Mouse (Mus musculus) lung, adult 2 months (tissue): ENCODE data around the gene Pdcd1. TPM values are rescaled to one million over a fixed set of nuclear protein-coding genes. Genes with fewer than 3 reads are reported as not detected.
"Not testable (repeated sequence)": the region's sequence is repeated elsewhere in the genome, so short reads cannot be mapped to it uniquely, and the experiment has no call there.

Source experiments
- DNase-seq: peaks from one replicate; pipeline ENCODE4 v3.0.0; 2022
- H3K4me1 ChIP-seq: fragments of 200-500 bp; 2 replicates; pipeline ENCODE4 v1.6.1; 2011; ENCODE audit warnings: low read length; ENCODE audit not compliant: control insufficient read depth, insufficient read depth
- H3K4me3 ChIP-seq: fragments of 200-500 bp; replicated peaks from 2 replicates; pipeline ENCODE3; 2011; ENCODE audit warnings: low read depth, mild to moderate bottlenecking, control low read depth, low read length; ENCODE audit errors: extremely low read depth
- CTCF ChIP-seq: fragments of 200-500 bp; IDR thresholded peaks from 2 replicates; pipeline ENCODE4 v1.5.1; 2011; ENCODE audit warnings: mild to moderate bottlenecking, low read length, control low read depth; ENCODE audit not compliant: insufficient read depth
- POLR2A ChIP-seq: fragments of 200-500 bp; IDR thresholded peaks from 2 replicates; pipeline ENCODE4 v1.6.1; 2011; ENCODE audit warnings: low read depth, mild to moderate bottlenecking, control low read depth, low read length, borderline replicate concordance; ENCODE audit errors: extremely low read depth
- WGBS: fragments of 180-500 bp; shearing (Covaris S2); methylation state at CpG from one replicate; pipeline ENCODE4 v1.1.7; 2018; 5-methylcytosine and 5-hydroxymethylcytosine counted together
- polyA plus RNA-seq: library from polyadenylated mRNA; depleted of rRNA; stranded (reverse); fragments of >200 nt; gene quantifications from 2 replicates; pipeline ENCODE4 v1.2.3, GENCODE M21; 2012

The Pdcd1 gene
- polyA plus RNA-seq, 1 experiment: 0.07 TPM

DNA sequence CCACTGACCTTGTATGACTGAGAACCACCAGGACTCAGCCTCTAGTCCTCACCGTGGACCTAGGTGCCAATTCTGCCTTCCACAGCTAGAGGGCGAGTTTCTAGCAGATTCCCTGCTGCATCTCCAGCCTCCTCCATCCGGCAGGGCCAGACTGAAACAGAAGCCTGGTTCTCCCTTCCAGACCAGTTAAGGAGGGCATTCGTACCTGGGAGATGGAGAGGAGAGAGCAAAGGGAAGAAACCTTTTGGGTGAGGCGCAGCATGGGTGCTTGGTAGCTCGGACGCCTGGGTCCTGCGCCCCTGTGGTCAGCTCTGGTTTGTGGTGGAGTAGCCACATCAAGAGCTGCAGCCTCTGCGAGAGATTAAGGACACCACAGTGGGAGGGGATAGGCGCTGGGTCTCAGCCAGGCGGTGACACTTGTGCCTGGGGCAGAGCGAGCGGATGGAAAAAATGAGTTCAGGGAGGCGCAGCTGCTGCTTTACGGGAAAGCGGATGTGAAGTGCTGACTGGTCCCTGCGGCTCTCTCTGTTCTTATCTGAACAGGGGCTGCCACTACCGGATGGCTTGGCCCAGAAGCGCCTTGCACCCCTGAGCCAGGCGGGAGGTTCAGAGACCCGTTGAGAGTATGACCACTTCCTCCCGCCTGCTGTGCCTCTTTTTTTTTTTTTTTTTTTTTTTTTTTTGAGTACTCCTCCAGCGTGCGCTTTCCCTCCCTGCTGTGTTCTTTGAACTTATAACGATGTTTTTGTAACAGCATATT, 17.2 kb downstream of the Pdcd1 start:
- TF ChIP-seq CTCF (peak; percentile 96), POLR2A (no peak)
- Histone ChIP-seq H3K4me1 (peaks cover 5% of the 10 kb centered on the region; the same call in 1 of the 2 replicates), H3K4me3 (peak overlapping the region; percentile 54)
- WGBS: 2% methylated on average over 25 of the region's 25 CpGs
- peak; percentile 69 for DNase-seq

GRCm38 (mm10) chr1:94033075-94033602, 19.2 kb downstream of the Pdcd1 start:
- Histone ChIP-seq H3K4me1 (peaks cover 5% of the 10 kb centered on the region; the same call in 1 of the 2 replicates), H3K4me3 (no peak overlapping the region)
- WGBS: 94% methylated on average over 2 of the region's 2 CpGs
- no peak for DNase-seq
- TF ChIP-seq CTCF (no peak), POLR2A (no peak)

DNA sequence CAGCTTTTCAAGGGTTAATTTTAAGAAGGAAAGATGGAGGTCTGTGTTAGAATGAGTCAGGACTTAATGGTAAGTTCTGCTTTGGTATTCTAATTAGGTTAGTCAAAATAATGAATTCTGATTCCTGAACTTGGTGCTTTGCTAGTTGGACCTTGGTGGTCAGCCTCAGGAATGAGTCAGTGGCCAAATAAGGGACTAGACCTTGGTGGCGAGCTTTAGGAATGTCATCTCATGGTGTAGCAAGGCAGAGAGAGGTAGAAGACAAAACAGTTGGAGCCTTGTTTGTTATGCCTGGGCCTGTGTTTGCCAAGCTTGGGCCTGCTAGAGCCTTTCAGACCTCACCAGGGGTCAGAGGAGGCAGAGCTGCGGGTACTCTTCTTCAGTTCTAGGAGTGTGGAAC, 23.6 kb downstream of the Pdcd1 start:
- H3K4me1 ChIP-seq: no peaks in the 10 kb centered on the region
- no peak for TF ChIP-seq POLR2A
- TF ChIP-seq CTCF: no peak
- H3K4me3 ChIP-seq: no peak overlapping the region
- 83% methylated on average over 2 of the region's 2 CpGs for WGBS
- DNase-seq: no peak

DNA sequence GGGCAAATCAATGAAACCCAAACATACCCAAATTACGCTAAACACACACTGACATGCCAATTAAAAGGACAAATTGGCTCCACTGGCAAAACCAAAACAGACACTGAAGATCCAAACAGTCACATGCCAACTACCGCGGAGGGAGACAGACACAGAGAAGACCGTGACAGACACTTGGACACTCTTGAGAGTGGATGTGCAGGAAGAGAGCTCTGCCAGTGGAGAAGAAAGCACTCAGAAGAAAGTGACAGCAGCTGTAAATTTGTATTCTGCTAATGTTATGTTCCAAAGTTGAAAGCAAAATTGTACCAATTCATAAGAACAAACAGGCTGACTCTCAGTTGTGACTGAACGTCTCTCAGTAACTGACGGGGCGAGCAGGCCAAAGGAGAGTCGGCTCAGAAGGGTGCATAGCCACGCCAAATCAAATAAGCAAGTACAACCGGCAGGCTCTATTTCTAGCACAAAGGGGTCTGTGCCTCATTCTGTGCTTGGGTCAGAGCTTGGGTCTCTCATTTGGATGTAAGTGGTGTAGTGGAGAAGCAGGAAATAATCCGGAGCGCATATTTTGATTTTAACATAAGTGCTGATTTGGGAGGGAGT, 24.7 kb downstream of the Pdcd1 start:
- H3K4me3 ChIP-seq: no peak overlapping the region
- WGBS: 69% methylated on average over 12 of the region's 12 CpGs
- no peaks in the 10 kb centered on the region for H3K4me1 ChIP-seq
- no peak for DNase-seq
- TF ChIP-seq POLR2A: no peak
- no peak for TF ChIP-seq CTCF

GRCm38 (mm10) chr1:94020151-94020550, 32.2 kb downstream of the Pdcd1 start, which contains the start of gene Neu4:
Neu4 (plus strand) TSS chr1:94020451.
- WGBS: 83% methylated on average over 6 of the region's 6 CpGs
- no peak for DNase-seq
- TF ChIP-seq POLR2A: no peak
- TF ChIP-seq CTCF: no peak
- H3K4me1 ChIP-seq: no peaks in the 10 kb centered on the region
- no peak within 1 kb of the TSS for H3K4me3 ChIP-seq

GRCm38 (mm10) chr1:94011643-94012042, 40.7 kb downstream of the Pdcd1 start:
- TF ChIP-seq POLR2A (no peak), CTCF (no peak)
- H3K4me3 ChIP-seq: no peak overlapping the region
- no peak for DNase-seq
- 56% methylated on average over 3 of the region's 3 CpGs for WGBS
- H3K4me1 ChIP-seq: no peaks in the 10 kb centered on the region

- DNase-seq, H3K4me1 ChIP-seq, H3K4me3 ChIP-seq: not testable (repeated sequence)
- WGBS: 84% methylated on average over 16 of the region's 19 CpGs
Observed at GRCm38 (mm10) chr1:94008826-94009225, 43.5 kb downstream of the Pdcd1 start.

GRCm38 (mm10) chr1:94005954-94006506, 46.3 kb downstream of the Pdcd1 start:
- WGBS: 52% methylated on average over 2 of the region's 2 CpGs
- H3K4me3 ChIP-seq, H3K4me1 ChIP-seq, DNase-seq: not testable (repeated sequence)

DNA sequence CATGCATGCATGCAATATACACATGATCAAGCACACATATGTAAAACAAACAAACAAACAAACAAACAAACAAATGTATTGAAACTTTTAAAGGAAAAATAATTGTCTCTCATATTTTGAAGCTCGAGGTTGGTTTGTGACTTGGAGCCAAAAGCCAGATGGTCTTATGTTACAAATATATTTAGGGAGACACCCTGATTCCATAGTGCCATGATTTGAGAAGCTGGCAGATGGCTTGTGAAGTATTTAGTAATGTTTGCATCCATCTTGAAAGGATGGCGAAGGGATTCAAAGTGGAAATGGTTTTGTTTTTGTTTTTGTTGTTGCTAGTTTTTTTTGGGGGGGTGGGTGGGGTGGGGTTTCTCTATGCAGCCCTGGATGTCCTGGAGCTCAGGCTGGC, 51.3 kb downstream of the Pdcd1 start:
- no peak for DNase-seq
- H3K4me1 ChIP-seq: no peaks in the 10 kb centered on the region
- TF ChIP-seq CTCF: no peak
- TF ChIP-seq POLR2A: no peak
- no peak overlapping the region for H3K4me3 ChIP-seq
- WGBS: 71% methylated on average over 2 of the region's 2 CpGs

DNA sequence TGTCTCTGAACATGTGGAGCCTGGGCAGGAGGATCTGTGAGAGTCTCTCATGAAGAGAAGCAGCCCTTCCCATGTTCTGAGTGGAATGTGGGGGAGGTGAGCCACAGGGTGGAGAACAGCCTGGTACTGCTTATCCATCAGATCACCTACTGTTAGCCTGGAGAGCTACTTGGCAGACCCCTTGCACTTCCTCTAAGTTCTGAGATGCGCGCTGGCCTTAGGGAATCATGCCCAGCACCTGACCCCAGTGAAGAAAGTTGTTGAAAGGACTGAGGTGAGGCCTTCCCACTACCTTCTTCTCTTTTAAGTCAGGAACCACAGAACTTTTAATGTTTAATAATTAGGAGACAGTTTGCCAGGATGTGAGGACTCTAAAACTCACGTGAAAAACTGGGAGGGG, 60.9 kb downstream of the Pdcd1 start:
- not testable (repeated sequence) for DNase-seq, H3K4me3 ChIP-seq, H3K4me1 ChIP-seq
- WGBS: 62% methylated on average over 3 of the region's 3 CpGs

DNA sequence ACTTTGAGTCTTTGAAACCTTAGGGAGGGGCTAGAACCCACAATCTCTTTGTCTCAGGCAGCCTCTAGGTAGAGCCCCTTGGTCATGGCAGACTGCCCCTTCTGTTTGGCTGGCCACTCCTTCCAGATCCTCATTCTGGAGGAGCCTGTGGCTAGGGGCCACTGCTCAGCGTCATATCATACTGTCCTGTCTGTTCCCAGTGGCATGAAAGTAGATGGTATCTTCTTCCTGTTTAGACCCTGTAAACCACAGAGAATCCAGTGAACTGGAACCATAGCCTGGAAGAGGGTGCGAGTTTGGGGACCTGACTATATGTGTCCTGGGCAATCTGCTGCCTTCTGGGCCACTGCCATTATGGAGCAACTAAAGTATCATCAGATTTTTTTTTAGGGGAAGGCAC, 61.3 kb downstream of the Pdcd1 start:
- H3K4me3 ChIP-seq, DNase-seq, H3K4me1 ChIP-seq: not testable (repeated sequence)
- WGBS: 49% methylated on average over 2 of the region's 2 CpGs

DNA sequence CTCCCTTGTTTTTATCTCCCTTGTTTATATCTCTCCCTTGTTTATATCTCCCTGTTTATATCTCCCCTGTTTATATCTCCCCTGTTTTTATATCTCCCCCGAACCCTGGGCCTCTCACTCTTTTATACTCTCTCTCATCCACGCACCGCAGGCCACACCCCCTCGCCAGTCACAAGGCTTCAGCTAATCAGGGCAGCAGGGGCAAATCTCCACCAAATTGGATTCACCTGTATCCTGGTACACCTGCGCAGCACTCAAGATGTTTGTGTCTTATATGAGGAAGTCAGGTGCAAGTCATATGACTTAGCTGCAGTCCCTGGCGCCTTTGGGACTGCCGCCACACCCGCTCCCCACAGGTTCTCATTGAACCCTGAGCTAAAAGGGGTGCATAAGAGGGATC, 62.1 kb downstream of the Pdcd1 start, which contains the start of gene Gal3st2c:
Gene Gal3st2c (plus strand): TSS at position 301 of the 400 bp plus-strand sequence.
- DNase-seq, H3K4me3 ChIP-seq, H3K4me1 ChIP-seq: not testable (repeated sequence)
- WGBS: 83% methylated on average over 8 of the region's 8 CpGs
